Mouse (Mus musculus): Measurements from ENCODE around the gene Apoa2. TPM values are rescaled to one million over a fixed set of nuclear protein-coding genes. Genes with fewer than 3 reads are reported as not detected.
A peak's percentile ranks its signal among the peaks of the same experiment; 100 is the strongest.
"Not testable (repeated sequence)": the region's sequence is repeated elsewhere in the genome, so short reads cannot be mapped to it uniquely, and the experiment has no call there.

Gene Apoa2
- polyA plus RNA-seq, 1 experiment from 2014 or later, result not detected

DNA sequence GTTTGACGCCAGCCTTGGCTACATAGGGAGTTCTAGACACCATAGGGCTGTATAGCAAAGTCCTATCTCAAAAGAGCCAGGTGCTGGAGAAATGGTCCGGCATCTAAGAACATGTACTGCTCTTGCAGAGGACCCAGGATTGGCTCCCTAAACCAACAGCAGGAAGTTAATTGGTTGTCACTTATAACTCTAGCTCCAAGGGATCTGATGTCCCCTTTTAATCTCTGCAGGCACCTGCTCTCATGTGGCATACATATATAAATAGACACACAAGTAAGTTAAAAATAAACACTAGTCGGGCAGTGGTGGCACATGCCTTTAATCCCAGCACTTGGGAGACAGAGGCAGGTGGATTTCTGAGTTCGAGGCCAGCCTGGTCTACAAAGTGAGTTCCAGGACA, 10.9 kb downstream of the Apoa2 start:
- peaks cover 86% of the 10 kb centered on the region for H3K79me2 ChIP-seq (ENCODE audit: inconsistent target)

DNA sequence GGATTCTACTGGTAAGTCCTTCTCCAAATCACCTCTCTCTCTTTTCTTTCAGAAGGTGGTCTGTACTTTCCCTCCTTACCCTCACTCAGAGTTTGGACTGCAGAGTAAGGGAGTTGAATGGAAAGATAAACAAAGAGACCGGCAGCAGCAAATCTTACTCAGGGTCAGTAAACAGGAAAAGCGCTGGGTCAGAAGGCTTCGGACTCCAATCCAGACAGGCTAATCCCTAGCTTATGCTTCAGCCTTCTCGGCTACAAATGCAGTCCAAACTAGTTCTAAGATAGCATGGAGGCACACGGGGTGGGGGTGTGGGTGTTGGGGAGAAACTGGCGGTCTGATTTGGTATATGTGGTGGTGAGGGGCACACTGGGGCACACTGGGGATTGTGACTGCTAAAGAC, 12.6 kb downstream of the Apoa2 start:
- 90% methylated on average over 5 of the region's 6 CpGs for WGBS (ENCODE audit: missing documents)
- peaks cover 86% of the 10 kb centered on the region for H3K79me2 ChIP-seq (ENCODE audit: inconsistent target)
- H3K27ac ChIP-seq, result no peak overlapping the region
- peaks cover 60% of the 10 kb centered on the region for H3K36me3 ChIP-seq (ENCODE audit: inconsistent target)
- H3K4me3 ChIP-seq (ENCODE audit: inconsistent target), result no peak overlapping the region

More for the DNA sequence above, 10.9 kb downstream of the Apoa2 start:
- H3K27ac ChIP-seq, result peak overlapping the region; percentile 99
- peaks cover 47% of the 10 kb centered on the region for H3K36me3 ChIP-seq (ENCODE audit: inconsistent target)
- WGBS (ENCODE audit: missing documents), result 81% methylated on average over 3 of the region's 4 CpGs
- no peak overlapping the region for H3K4me3 ChIP-seq (ENCODE audit: inconsistent target)

DNA sequence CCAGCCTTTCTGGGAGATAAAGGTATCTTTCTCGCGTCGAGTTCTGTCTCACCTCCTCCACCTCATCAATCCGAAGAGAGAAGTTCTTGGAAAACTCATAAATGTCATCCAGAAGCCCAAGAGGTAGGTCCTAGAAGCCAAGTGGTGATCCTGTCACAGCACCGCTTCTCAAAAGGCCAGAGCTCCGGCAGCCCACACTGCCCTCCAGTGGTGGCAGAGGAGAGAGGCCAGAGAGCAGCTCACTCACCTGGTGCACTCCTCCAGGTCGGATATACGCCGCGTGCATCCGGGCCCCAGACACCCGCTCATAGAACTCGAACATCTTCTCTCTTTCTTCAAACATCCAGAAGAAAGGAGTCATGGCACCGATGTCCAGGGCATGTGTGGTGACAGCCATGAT, 13.6 kb downstream of the Apoa2 start:
- peaks cover 86% of the 10 kb centered on the region for H3K79me2 ChIP-seq (ENCODE audit: inconsistent target)
- peaks cover 69% of the 10 kb centered on the region for H3K36me3 ChIP-seq (ENCODE audit: inconsistent target)
- no peak overlapping the region for H3K4me3 ChIP-seq (ENCODE audit: inconsistent target)
- H3K27ac ChIP-seq, result no peak overlapping the region
- 82% methylated on average over 14 of the region's 14 CpGs for WGBS (ENCODE audit: missing documents)

DNA sequence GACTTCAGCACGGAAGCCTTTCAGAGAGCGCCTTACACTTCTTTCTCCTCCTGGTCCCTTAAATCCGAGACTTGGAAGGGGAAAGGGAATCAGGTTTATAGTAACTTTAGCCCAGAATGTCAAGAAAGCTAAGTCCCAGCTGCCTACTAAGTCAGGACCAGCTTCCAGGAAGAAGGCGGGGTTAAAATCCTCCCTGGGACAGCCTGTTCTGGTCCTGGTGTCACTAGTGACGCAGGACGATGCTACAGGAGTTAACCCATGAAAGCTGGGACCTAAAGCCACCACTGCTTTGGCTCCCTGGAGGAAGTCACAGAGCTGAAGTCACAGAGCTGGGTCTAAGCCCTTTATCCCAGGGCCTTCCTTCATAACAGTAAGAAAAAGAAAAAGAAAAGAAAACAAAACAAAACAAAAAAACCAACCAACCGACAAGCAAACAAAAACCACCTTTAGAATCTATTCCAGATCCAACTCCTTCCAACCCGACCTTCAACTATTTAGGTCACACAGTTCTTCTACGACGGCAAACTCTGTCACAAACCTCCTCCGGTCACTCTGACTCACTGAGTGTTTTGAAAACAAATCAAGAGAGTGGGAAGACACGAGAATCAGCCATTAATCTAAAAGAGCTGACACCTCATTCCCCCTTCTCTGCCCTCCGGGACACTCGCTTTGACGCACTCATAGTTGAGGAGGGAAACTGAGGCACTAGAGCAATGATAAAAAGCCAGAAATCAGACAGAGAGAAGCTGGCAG, 15.3 kb downstream of the Apoa2 start:
- Histone ChIP-seq H3K4me3 (ENCODE audit: inconsistent target) (no peak overlapping the region), H3K36me3 (ENCODE audit: inconsistent target) (peaks cover 82% of the 10 kb centered on the region), H3K79me2 (ENCODE audit: inconsistent target) (peaks cover 95% of the 10 kb centered on the region), H3K27ac (no peak overlapping the region)
- WGBS (ENCODE audit: missing documents), result 93% methylated on average over 15 of the region's 15 CpGs

DNA sequence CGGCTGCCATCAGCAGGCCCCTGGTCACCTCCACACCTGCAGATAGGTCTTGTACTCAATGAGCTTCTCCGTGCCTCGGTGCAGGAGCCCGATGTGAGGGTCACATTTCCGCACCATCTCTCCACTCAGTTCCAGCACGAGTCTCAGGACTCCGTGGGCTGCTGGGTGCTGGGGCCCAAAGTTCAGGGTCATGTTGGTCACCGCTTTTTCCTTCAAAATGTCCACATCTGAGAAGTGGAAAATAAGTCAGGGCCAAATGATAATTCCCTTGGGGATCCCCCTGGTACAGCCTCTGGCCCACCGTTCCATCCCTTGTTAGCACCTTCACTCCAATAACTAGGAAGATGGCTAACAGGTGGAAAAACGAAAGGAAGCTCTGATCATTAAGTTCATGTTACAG, 16.1 kb downstream of the Apoa2 start:
- no peak overlapping the region for H3K27ac ChIP-seq
- no peak overlapping the region for H3K4me3 ChIP-seq (ENCODE audit: inconsistent target)
- peaks cover 95% of the 10 kb centered on the region for H3K79me2 ChIP-seq (ENCODE audit: inconsistent target)
- WGBS (ENCODE audit: missing documents), result 94% methylated on average over 8 of the region's 10 CpGs
- H3K36me3 ChIP-seq (ENCODE audit: inconsistent target), result peaks cover 85% of the 10 kb centered on the region

DNA sequence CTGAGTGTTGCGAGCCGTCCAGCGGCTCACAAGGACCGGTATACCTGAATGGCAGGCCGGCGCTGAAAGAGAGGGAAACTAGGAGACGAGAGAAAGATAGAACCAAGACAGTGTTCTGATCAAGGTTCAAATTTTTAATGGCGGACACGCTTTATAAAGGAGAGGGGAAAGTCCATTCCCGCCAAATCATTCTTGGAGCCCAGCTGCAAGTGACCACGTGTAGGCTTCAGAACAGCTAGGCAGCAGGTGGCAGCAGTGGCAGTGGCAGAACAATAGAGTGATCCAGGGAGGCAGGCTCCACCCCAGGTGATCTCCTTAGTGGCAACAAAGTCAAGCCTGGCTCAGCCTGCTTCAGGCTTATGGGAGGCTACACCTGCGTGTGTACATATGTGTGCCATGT, 17.1 kb downstream of the Apoa2 start:
- H3K36me3 ChIP-seq (ENCODE audit: inconsistent target), result peaks cover 78% of the 10 kb centered on the region
- not testable (repeated sequence) for H3K27ac ChIP-seq; H3K4me3 ChIP-seq (ENCODE audit: inconsistent target)
- WGBS (ENCODE audit: missing documents), result 93% methylated on average over 9 of the region's 12 CpGs
- H3K79me2 ChIP-seq (ENCODE audit: inconsistent target), result peaks cover 94% of the 10 kb centered on the region

DNA sequence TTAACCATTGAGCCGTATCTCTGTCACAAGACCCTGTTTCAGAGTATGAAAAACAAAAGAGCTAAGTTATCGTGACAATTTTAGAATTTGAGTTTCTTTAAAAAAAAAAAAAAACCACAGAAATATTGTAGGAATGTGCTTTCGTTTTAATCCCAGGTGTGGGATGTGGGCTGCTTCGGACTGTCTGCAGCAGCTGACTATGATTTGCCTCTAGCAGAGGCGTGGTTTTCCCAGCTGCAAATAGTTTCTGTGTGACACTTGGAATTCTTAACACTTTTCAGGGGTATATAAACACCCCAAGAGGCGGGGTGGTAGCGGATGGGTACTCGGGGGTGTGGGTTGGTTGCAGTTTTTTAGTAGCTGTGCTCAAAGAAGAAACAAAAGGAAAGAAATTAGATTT, 20.5 kb downstream of the Apoa2 start:
- H3K36me3 ChIP-seq (ENCODE audit: inconsistent target), result peaks cover 45% of the 10 kb centered on the region

DNA sequence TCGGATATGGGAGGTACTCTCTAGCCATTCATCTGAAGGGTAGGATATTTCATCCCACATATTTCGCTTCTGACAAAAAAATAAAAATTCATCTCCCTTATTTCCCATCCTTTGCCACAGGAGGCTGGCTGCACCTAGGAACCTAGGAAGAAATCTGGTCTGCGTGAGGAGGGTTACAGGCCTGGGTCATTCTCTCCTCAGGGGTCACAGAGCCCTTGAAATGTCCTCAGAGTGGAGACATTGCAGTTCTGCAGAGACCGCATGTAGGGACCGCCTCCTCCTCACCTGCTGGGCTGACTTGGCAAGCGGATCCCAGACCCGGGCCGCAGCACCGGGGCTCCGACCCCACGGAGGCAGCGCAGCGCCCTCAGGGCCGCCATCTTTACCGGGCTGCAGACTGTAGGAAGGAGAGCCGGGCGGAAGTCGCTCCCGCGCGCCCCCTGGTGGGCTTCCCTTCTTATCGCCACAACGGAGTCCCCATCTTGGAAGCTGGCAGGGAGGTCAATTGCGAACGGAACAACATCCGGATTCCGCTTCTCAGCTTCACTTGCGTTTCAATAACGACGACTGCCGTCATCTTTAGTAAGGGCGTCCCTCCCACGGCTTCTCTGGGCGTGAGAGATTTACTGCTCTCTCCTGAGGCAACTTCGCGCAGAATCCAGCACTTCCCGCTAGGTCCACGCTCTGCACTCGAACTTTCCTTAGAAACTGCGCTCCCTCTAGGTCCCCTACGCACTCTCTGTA, 22.0 kb downstream of the Apoa2 start:
- peaks cover 50% of the 10 kb centered on the region for H3K79me2 ChIP-seq (ENCODE audit: inconsistent target)
- H3K4me3 ChIP-seq (ENCODE audit: inconsistent target), result peak overlapping the region; percentile 83
- H3K36me3 ChIP-seq (ENCODE audit: inconsistent target), result peaks cover 30% of the 10 kb centered on the region; the same call in 1 of the 2 replicates
- H3K27ac ChIP-seq, result peak overlapping the region; percentile 71
- under 1% methylated on average over 39 of the region's 41 CpGs for WGBS (ENCODE audit: missing documents)

More for the DNA sequence above, 20.5 kb downstream of the Apoa2 start:
- WGBS (ENCODE audit: missing documents), result 90% methylated on average over 8 of the region's 8 CpGs
- H3K27ac ChIP-seq, result no peak overlapping the region
- peaks cover 65% of the 10 kb centered on the region for H3K79me2 ChIP-seq (ENCODE audit: inconsistent target)
- no peak overlapping the region for H3K4me3 ChIP-seq (ENCODE audit: inconsistent target)

DNA sequence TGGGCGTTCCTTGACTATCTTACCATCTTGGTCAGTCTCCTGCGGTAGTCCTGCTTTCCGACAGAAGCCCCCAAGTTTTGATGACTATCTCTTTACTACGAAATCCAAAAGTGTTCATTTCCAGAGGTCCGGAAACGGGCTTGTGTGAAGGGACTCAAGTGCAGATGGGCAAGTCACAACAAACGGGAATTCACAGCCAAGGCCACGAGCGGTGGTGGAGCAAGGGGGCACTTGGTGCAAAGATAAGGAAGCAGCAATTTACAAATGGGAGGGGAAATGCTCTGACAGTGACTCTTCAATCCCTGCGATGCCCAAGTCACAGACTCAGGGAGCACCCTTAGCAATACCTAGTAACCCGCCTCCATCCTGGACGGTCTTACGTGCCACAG, 22.6 kb downstream of the Apoa2 start:
- Histone ChIP-seq H3K36me3 (ENCODE audit: inconsistent target) (peaks cover 25% of the 10 kb centered on the region; the same call in 1 of the 2 replicates), H3K79me2 (ENCODE audit: inconsistent target) (peaks cover 44% of the 10 kb centered on the region), H3K27ac (peak overlapping the region; percentile 71), H3K4me3 (ENCODE audit: inconsistent target) (peak overlapping the region; percentile 83)
- WGBS (ENCODE audit: missing documents), result 24% methylated on average over 13 of the region's 13 CpGs

DNA sequence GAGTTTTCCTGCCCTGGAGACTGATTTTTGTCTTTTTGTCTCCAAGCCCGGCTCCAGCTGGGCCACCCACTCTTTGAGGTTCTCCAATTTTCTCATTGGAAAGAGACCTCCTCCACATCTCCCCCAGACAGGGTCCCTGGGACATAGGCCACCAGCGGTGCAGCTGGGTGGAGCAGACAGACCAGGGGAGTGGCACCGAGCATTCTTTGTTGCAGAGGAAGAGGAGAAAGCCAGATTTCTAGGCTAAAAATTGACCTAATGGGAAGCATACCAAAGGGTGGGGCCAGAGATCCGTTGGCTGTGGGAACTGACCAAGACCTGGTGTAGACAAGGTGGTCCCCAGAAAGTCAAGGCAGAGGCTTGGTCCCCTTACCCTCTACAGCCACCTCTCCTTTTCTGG, 23.1 kb downstream of the Apoa2 start:
- 37% methylated on average over 3 of the region's 4 CpGs for WGBS (ENCODE audit: missing documents)
- Histone ChIP-seq H3K27ac (peak overlapping the region; percentile 71), H3K79me2 (ENCODE audit: inconsistent target) (peaks cover 39% of the 10 kb centered on the region), H3K36me3 (ENCODE audit: inconsistent target) (peaks cover 22% of the 10 kb centered on the region; the same call in 1 of the 2 replicates), H3K4me3 (ENCODE audit: inconsistent target) (0 out of 2 replicates have a peak overlapping the region, but pooled peaks have one; percentile 83)

DNA sequence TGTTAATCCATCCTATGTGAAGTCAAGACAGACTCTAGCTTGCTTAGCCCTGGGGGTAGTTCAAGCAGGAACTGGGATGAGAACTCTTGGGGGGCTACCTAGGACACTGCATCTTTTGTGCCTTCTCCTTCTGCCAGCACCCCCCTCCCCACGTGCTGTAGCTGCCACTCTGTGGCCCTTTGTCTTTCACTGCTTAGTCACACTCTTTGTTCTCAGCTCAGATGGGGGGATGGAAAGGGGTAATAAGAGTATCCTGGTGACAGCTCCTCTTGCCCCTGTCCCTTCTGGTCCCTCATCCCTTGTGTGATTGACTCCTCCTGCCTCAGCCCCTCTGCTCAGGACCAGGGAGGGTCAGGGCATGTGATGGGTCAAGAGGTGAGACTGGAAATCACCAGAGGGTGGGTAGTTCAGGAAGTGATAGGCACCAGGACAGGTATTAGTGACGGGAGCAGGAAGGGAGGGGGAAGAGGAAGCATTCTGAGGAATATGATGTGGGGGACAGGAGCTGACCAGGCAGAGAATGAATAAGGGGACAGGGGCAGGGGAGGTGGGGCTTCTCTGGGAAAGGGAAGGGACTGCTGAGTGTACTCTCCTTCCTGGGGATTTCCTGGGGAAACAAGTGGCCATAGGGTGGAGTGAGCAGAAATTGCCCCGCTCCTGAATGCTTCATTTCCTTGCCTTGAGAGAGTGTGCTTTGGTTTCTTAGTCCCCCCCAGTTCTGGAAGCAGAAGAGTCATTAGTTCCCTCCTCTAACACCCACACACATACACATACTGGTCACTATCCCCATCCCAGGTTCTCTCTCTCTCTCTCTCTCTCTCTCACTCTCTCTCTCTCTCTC, 23.8 kb downstream of the Apoa2 start:
- H3K36me3 ChIP-seq (ENCODE audit: inconsistent target), result peaks cover 15% of the 10 kb centered on the region; the same call in 1 of the 2 replicates
- no peak overlapping the region for H3K27ac ChIP-seq
- peaks cover 32% of the 10 kb centered on the region for H3K79me2 ChIP-seq (ENCODE audit: inconsistent target)
- WGBS (ENCODE audit: missing documents), result 71% methylated on average over 2 of the region's 3 CpGs
- H3K4me3 ChIP-seq (ENCODE audit: inconsistent target), result no peak overlapping the region

DNA sequence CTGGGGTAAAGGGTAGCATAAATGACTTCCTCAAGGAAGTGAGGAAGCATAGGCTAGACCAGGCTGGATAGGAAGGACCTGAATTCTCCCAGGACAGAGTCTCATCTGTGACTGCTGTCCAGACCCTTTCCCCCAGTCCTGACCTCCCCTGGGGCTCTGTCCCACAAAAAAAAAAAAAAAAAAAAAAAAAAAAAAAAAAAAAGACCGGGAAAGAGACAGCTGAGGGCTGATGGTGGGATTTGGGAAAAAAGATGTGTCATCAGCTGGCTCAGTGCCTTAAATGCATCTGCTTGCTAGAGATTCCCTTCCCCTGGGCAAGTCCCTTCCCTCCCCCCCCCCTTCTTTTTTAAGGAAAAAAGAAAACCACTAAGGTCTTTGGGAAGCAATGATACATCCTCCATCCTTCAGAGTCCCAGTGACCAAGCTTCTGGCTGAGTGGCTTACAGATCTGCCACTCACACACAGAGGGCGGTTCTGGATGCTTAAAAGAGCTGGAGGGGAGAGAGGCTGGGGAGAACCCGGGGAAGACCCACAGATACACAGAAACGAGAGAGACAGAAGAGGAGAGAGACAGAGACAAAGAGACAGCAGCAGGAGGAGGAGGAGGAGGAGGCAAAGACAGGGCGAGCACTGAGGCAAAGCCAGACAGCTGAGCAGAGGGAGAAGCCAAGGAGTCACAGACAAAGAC, 25.2 kb downstream of the Apoa2 start, which contains the start of gene Adamts4:
Adamts4 (plus strand) TSS at position 509 of the 688 bp plus-strand sequence.
- Histone ChIP-seq H3K79me2 (ENCODE audit: inconsistent target) (peaks cover 18% of the 10 kb centered on the region), H3K4me3 (ENCODE audit: inconsistent target) (no peak within 1 kb of the TSS), H3K27ac (no peak within 1 kb of the TSS), H3K36me3 (ENCODE audit: inconsistent target) (0 out of 2 replicates have a peak, but pooled peaks cover 4% of the 10 kb centered on the region)
- 35% methylated on average over 5 of the region's 5 CpGs for WGBS (ENCODE audit: missing documents)

DNA sequence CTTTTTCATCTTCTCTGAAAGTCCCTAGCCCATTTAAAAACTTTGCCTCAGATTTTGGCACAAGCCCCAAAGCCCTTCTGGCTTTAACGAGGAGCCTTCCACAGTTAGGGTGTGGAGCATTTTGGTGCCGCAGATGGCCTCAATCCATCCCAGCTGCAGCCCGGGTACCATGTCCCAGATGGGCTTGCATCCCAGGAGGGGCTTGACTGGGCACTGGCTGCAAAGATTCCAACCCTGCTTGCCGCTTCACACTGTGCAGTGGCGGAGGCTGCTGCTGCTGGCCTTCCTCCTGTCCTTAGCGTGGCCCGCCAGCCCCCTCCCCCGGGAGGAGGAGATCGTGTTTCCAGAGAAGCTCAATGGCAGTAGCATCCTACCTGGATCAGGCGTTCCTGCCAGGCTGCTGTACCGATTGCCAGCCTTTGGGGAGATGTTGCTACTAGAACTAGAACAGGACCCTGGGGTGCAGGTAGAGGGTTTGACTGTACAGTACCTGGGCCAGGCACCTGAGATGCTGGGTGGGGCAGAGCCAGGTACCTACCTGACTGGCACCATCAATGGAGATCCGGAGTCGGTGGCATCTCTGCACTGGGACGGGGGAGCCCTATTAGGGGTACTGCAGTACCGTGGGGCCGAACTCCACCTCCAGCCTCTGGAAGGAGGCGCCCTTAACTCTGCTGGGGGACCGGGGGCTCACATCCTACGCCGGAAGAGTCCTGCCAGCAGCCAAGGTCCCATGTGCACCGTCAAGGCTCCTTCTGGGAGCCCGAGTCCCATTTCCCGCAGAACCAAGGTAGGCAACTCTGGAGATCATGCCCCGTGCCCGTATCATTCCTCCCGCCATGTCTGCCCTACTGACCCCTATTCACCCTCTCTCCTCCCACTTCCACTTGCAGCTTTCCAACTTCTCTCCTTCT, 26.1 kb downstream of the Apoa2 start, which contains the start of gene Ndufs2:
Ndufs2 (minus strand) TSS at position 709 of the 914 bp plus-strand sequence.
- H3K4me3 ChIP-seq (ENCODE audit: inconsistent target), result no peak within 1 kb of the TSS
- 64% methylated on average over 26 of the region's 26 CpGs for WGBS (ENCODE audit: missing documents)

More for the DNA sequence above, 26.1 kb downstream of the Apoa2 start, which contains the start of gene Ndufs2:
- peaks cover 9% of the 10 kb centered on the region for H3K79me2 ChIP-seq (ENCODE audit: inconsistent target)
- no peak within 1 kb of the TSS for H3K27ac ChIP-seq
- no peaks in the 10 kb centered on the region for H3K36me3 ChIP-seq (ENCODE audit: inconsistent target)

Measured in macrophage (primary cell).